Mouse (Mus musculus): ENCODE results near the gene Tll2. TPM values are rescaled to one million over a fixed set of nuclear protein-coding genes. Genes with fewer than 3 reads are reported as not detected.

Gene Tll2
- polyA plus RNA-seq, 1 experiment from 2014 or later = 0.71 TPM

DNA sequence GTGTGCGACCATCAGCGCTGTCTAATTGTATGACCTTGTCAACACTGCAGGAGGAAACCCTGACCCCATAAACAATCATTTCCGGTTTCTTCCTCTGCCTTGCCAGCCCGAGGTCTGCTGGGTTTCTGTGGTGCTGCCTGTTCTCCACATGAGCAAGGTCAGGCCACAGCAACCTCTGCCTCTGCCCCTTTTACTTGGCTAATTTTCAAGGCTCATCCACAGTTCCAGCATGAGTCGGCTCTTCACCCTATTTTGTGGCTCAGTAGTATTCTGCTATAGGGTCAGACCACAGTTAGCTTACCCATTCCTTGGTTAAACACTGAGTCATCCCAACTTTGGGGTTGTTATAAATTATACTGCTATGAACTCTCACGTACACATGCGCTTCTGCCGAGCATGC lies 65.7 kb downstream of the Tll2 start:
- 92% methylated on average over 8 of the region's 8 CpGs for whole genome bisulfite sequencing

GRCm38 (mm10) chr19:41139629-41140028 lies 67.0 kb downstream of the Tll2 start:
- Histone ChIP-seq H3K9ac (ENCODE audit: low read length) (no peak overlapping the region), H3K36me3 (ENCODE audit: control insufficient read depth, insufficient read depth, low read length) (no peaks in the 10 kb centered on the region), H3K4me1 (ENCODE audit: control insufficient read depth, insufficient read depth, low read length) (no peaks in the 10 kb centered on the region), H3K9me3 (ENCODE audit: control insufficient read depth, low read length) (no peaks in the 10 kb centered on the region), H3K4me3 (ENCODE audit: low read depth, low read length) (no peak overlapping the region), H3K27me3 (ENCODE audit: control insufficient read depth, insufficient read depth, low read length) (no peaks in the 10 kb centered on the region), H3K4me2 (no peak overlapping the region), H3K27ac (ENCODE audit: low read depth, low read length) (no peak overlapping the region)
- DNase-seq (ENCODE audit: low spot score, missing footprints) (no peak), ATAC-seq (ENCODE audit: low FRiP score) (no peak)
- WGBS = 58% methylated on average over 4 of the region's 4 CpGs

More for the DNA sequence above, 65.7 kb downstream of the Tll2 start:
- H3K27me3 ChIP-seq (ENCODE audit: control insufficient read depth, insufficient read depth, low read length) = no peaks in the 10 kb centered on the region
- no peaks in the 10 kb centered on the region for H3K4me1 ChIP-seq (ENCODE audit: control insufficient read depth, insufficient read depth, low read length)
- H3K9me3 ChIP-seq (ENCODE audit: control insufficient read depth, low read length) = no peaks in the 10 kb centered on the region
- H3K4me3 ChIP-seq (ENCODE audit: low read depth, low read length) = no peak overlapping the region
- H3K9ac ChIP-seq (ENCODE audit: low read length) = no peak overlapping the region
- ATAC-seq (ENCODE audit: low FRiP score) = no peak
- H3K27ac ChIP-seq (ENCODE audit: low read depth, low read length) = no peak overlapping the region
- no peaks in the 10 kb centered on the region for H3K36me3 ChIP-seq (ENCODE audit: control insufficient read depth, insufficient read depth, low read length)
- DNase-seq (ENCODE audit: low spot score, missing footprints) = no peak
- H3K4me2 ChIP-seq = no peak overlapping the region

DNA sequence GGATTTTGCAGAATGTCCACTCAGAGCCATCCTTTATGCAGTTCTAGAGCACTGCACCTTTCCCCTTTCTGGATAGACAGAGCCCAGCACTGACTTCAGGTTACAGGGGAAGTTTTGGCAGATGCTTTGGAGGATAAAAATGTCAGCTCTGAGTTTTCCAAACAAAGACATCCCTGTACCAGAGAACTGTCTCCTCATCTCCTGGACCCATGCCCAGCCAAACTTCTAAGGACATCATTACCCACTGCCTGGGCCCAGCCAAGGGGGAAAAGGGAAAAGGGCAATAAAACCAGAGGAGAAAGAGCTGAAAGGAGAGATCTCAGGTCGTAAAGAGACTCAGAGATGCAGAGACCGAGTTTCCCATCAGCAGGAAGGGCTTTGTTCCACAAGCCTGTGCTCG lies 83.6 kb downstream of the Tll2 start:
- WGBS = 33% methylated on average over 3 of the region's 3 CpGs
- Histone ChIP-seq H3K27me3 (ENCODE audit: control insufficient read depth, insufficient read depth, low read length) (no peaks in the 10 kb centered on the region), H3K4me2 (no peak overlapping the region), H3K9ac (ENCODE audit: low read length) (no peak overlapping the region), H3K36me3 (ENCODE audit: control insufficient read depth, insufficient read depth, low read length) (no peaks in the 10 kb centered on the region), H3K4me1 (ENCODE audit: control insufficient read depth, insufficient read depth, low read length) (no peaks in the 10 kb centered on the region), H3K27ac (ENCODE audit: low read depth, low read length) (no peak overlapping the region), H3K4me3 (ENCODE audit: low read depth, low read length) (no peak overlapping the region), H3K9me3 (ENCODE audit: control insufficient read depth, low read length) (no peaks in the 10 kb centered on the region)
- ATAC-seq (ENCODE audit: low FRiP score) (no peak), DNase-seq (ENCODE audit: low spot score, missing footprints) (no peak)

GRCm38 (mm10) chr19:41119924-41120323 lies 86.7 kb downstream of the Tll2 start:
- no peak for ATAC-seq (ENCODE audit: low FRiP score)
- H3K9me3 ChIP-seq (ENCODE audit: control insufficient read depth, low read length) = no peaks in the 10 kb centered on the region
- no peak overlapping the region for H3K4me3 ChIP-seq (ENCODE audit: low read depth, low read length)
- H3K4me1 ChIP-seq (ENCODE audit: control insufficient read depth, insufficient read depth, low read length) = peaks cover under 1% of the 10 kb centered on the region
- no peak overlapping the region for H3K9ac ChIP-seq (ENCODE audit: low read length)
- no peaks in the 10 kb centered on the region for H3K36me3 ChIP-seq (ENCODE audit: control insufficient read depth, insufficient read depth, low read length)
- no peak for DNase-seq (ENCODE audit: low spot score, missing footprints)
- H3K27ac ChIP-seq (ENCODE audit: low read depth, low read length) = no peak overlapping the region
- 95% methylated on average over 13 of the region's 13 CpGs for WGBS
- H3K4me2 ChIP-seq = no peak overlapping the region
- H3K27me3 ChIP-seq (ENCODE audit: control insufficient read depth, insufficient read depth, low read length) = peaks cover 3% of the 10 kb centered on the region; the same call in 1 of the 2 replicates

DNA sequence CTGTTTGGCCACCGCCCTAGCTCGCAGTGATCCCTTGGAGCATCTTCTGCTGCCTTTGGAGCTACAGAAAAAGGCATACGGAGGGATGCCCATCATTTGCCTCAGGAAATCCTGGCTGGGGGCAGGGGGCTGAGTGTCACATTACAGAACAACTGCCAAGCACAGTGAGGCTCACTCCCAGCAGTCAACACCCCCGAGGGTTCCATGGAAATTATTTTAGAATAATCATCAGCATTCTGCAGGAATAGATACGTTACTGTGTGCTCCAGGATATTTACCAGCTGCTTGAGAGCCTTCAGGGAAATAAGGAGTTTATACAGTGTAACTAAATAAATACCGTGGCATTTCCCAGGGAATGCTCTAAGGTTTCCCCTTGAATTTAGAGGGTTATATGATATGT lies 88.3 kb downstream of the Tll2 start:
- Histone ChIP-seq H3K9ac (ENCODE audit: low read length) (no peak overlapping the region), H3K4me3 (ENCODE audit: low read depth, low read length) (no peak overlapping the region), H3K27ac (ENCODE audit: low read depth, low read length) (no peak overlapping the region), H3K9me3 (ENCODE audit: control insufficient read depth, low read length) (no peaks in the 10 kb centered on the region), H3K36me3 (ENCODE audit: control insufficient read depth, insufficient read depth, low read length) (no peaks in the 10 kb centered on the region), H3K27me3 (ENCODE audit: control insufficient read depth, insufficient read depth, low read length) (peaks cover 7% of the 10 kb centered on the region; the same call in 1 of the 2 replicates), H3K4me1 (ENCODE audit: control insufficient read depth, insufficient read depth, low read length) (peaks cover 15% of the 10 kb centered on the region), H3K4me2 (no peak overlapping the region)
- ATAC-seq (ENCODE audit: low FRiP score) = no peak
- 79% methylated on average over 6 of the region's 6 CpGs for WGBS
- DNase-seq (ENCODE audit: low spot score, missing footprints) = no peak

- H3K4me1 ChIP-seq (ENCODE audit: control insufficient read depth, insufficient read depth, low read length) = peaks cover 15% of the 10 kb centered on the region
- H3K27me3 ChIP-seq (ENCODE audit: control insufficient read depth, insufficient read depth, low read length) = peaks cover 11% of the 10 kb centered on the region; the same call in 1 of the 2 replicates
- no peaks in the 10 kb centered on the region for H3K36me3 ChIP-seq (ENCODE audit: control insufficient read depth, insufficient read depth, low read length)
- no peaks in the 10 kb centered on the region for H3K9me3 ChIP-seq (ENCODE audit: control insufficient read depth, low read length)
- H3K4me2 ChIP-seq = no peak overlapping the region
- H3K9ac ChIP-seq (ENCODE audit: low read length) = no peak overlapping the region
- H3K4me3 ChIP-seq (ENCODE audit: low read depth, low read length) = no peak overlapping the region
- ATAC-seq (ENCODE audit: low FRiP score) (no peak), DNase-seq (ENCODE audit: low spot score, missing footprints) (no peak)
- no peak overlapping the region for H3K27ac ChIP-seq (ENCODE audit: low read depth, low read length)
- WGBS = 95% methylated on average over 4 of the region's 4 CpGs
These were observed 89.3 kb downstream of the Tll2 start for GRCm38 (mm10) chr19:41117334-41117733.

GRCm38 (mm10) chr19:41114611-41115010 lies 92.0 kb downstream of the Tll2 start:
- peak; percentile 56 for ATAC-seq (ENCODE audit: low FRiP score)
- Histone ChIP-seq H3K4me3 (ENCODE audit: low read depth, low read length) (no peak overlapping the region), H3K4me1 (ENCODE audit: control insufficient read depth, insufficient read depth, low read length) (peaks cover 22% of the 10 kb centered on the region), H3K4me2 (peak overlapping the region; percentile 6; the same call in 1 of the 2 replicates), H3K9ac (ENCODE audit: low read length) (no peak overlapping the region), H3K27ac (ENCODE audit: low read depth, low read length) (no peak overlapping the region), H3K9me3 (ENCODE audit: control insufficient read depth, low read length) (no peaks in the 10 kb centered on the region), H3K27me3 (ENCODE audit: control insufficient read depth, insufficient read depth, low read length) (peaks cover 25% of the 10 kb centered on the region; the same call in 1 of the 2 replicates), H3K36me3 (ENCODE audit: control insufficient read depth, insufficient read depth, low read length) (no peaks in the 10 kb centered on the region)
- 10% methylated on average over 5 of the region's 5 CpGs for WGBS
- DNase-seq (ENCODE audit: low spot score, missing footprints) = no peak

GRCm38 (mm10) chr19:41113911-41114531 lies 92.6 kb downstream of the Tll2 start:
- H3K36me3 ChIP-seq (ENCODE audit: control insufficient read depth, insufficient read depth, low read length) = no peaks in the 10 kb centered on the region
- no peak overlapping the region for H3K27ac ChIP-seq (ENCODE audit: low read depth, low read length)
- H3K27me3 ChIP-seq (ENCODE audit: control insufficient read depth, insufficient read depth, low read length) = peaks cover 25% of the 10 kb centered on the region; the same call in 1 of the 2 replicates
- DNase-seq (ENCODE audit: low spot score, missing footprints) (no peak), ATAC-seq (ENCODE audit: low FRiP score) (peak; percentile 79)
- WGBS = 41% methylated on average over 17 of the region's 17 CpGs
- H3K4me2 ChIP-seq = peak overlapping the region; percentile 6; the same call in 1 of the 2 replicates
- H3K9me3 ChIP-seq (ENCODE audit: control insufficient read depth, low read length) = no peaks in the 10 kb centered on the region
- H3K9ac ChIP-seq (ENCODE audit: low read length) = no peak overlapping the region
- no peak overlapping the region for H3K4me3 ChIP-seq (ENCODE audit: low read depth, low read length)
- H3K4me1 ChIP-seq (ENCODE audit: control insufficient read depth, insufficient read depth, low read length) = peaks cover 27% of the 10 kb centered on the region

DNA sequence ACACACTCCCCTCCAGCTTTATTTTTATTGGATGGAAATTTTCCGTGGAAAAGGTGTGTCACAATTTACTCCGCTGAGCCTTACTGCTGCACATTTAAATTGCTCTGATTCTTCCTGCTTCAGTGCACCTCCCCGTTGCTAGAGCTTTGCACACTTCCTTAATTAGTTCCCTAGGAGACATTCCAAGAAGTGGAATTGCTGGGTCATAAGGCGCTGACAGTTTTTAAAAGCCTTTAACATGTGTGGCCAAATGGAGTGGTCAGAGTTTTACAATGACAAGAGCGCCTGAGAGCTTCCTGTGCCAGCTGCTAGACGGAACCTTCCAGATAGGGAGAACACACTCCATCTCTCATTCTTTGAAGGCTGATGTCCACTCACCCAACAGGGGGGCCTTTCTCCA lies 94.0 kb downstream of the Tll2 start:
- peaks cover 25% of the 10 kb centered on the region; the same call in 1 of the 2 replicates for H3K27me3 ChIP-seq (ENCODE audit: control insufficient read depth, insufficient read depth, low read length)
- H3K4me1 ChIP-seq (ENCODE audit: control insufficient read depth, insufficient read depth, low read length) = peaks cover 27% of the 10 kb centered on the region
- no peak overlapping the region for H3K9ac ChIP-seq (ENCODE audit: low read length)
- H3K9me3 ChIP-seq (ENCODE audit: control insufficient read depth, low read length) = no peaks in the 10 kb centered on the region
- no peak overlapping the region for H3K4me3 ChIP-seq (ENCODE audit: low read depth, low read length)
- DNase-seq (ENCODE audit: low spot score, missing footprints) (no peak), ATAC-seq (ENCODE audit: low FRiP score) (no peak)
- 58% methylated on average over 6 of the region's 6 CpGs for WGBS
- no peaks in the 10 kb centered on the region for H3K36me3 ChIP-seq (ENCODE audit: control insufficient read depth, insufficient read depth, low read length)
- no peak overlapping the region for H3K27ac ChIP-seq (ENCODE audit: low read depth, low read length)
- no peak overlapping the region for H3K4me2 ChIP-seq
